11 mouse cellular contexts compared by ENCODE assay signal in the genomic region with DNA sequence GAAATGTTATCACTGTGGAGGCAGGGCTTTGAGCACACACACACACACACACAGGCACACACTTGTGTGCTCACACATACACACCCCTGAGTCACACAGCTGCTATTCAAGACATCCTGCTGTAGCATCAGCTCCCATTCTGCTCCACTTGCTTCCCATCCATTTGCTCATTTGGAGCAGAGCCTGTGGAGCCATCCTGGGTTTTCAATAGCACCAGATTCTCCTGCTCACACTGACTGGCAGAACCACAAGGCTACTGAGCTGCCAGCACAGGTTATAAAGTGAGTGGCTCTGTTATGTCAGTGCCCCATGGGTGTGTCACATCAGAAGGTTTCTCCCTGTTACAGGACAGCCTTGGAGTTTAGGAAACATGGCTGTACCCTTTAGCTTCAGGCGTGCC.
A peak's percentile ranks its signal among the peaks of the same experiment; 100 is the strongest.
DNase-seq lines count a peak whose midpoint lies in the region; ATAC-seq lines count a peak whose summit lies in the region.
"Had no signal": no experiment of that assay in that cellular context is flagged by ENCODE, and none has a peak within 500 bp of the region (broad histone marks: within the 10 kb centered on the region; RNA-seq: fewer than 3 reads in every experiment).

No protein-coding gene starts in this region.

- peak overlapping the region; percentile 66 for H3K27ac ChIP-seq in hindbrain, embryonic 12.5 days
- peak overlapping the region; percentile 45 for H3K27ac ChIP-seq in midbrain, embryonic 14.5 days (replicated peaks; ENCODE audit: low read depth, low read length)

- no peak overlapping the region for H3K9ac ChIP-seq in hindbrain, embryonic 12.5 days
- H3K9ac ChIP-seq in midbrain, embryonic 14.5 days (replicated peaks; ENCODE audit: low read length) = no peak overlapping the region

- H3K4me2 ChIP-seq in hindbrain, embryonic 12.5 days (replicated peaks) = no peak overlapping the region
- no peak overlapping the region for H3K4me2 ChIP-seq in midbrain, embryonic 14.5 days (ENCODE audit: low read length)

- DNase-seq in layer of hippocampus, adult 11-12 months (ENCODE audit: low spot score) = peak; percentile 17
- no peak for DNase-seq in layer of hippocampus, postnatal 25 days (ENCODE audit: extremely low spot score in 1 of 2, low spot score in 1 of 2)
- DNase-seq in cerebellum, adult 9-11 months = peak; percentile 72
- DNase-seq in midbrain, embryonic 14.5 days = no peak
- DNase-seq in kidney, postnatal 14 days = no peak
- DNase-seq in embryo, embryonic 10 days (ENCODE audit: low spot score) = no peak
- no peak for DNase-seq in liver
- DNase-seq: B cell, adult 2 months; heart, postnatal 14 days had no signal

- ATAC-seq in hindbrain, embryonic 12.5 days (ENCODE audit: low FRiP score) = no peak; the same call in 1 of the 2 replicates
- peak; percentile 13; the same call in 1 of the 2 replicates for ATAC-seq in midbrain, embryonic 14.5 days (ENCODE audit: low FRiP score, low TSS enrichment)
- ATAC-seq: Patski had no signal

- H3K4me3 ChIP-seq in hindbrain, embryonic 12.5 days = no peak overlapping the region
- H3K4me3 ChIP-seq in midbrain, embryonic 14.5 days (replicated peaks; ENCODE audit: low read depth, low read length) = no peak overlapping the region

- 77% methylated on average over 1 of the region's 1 CpGs for WGBS in hindbrain, embryonic 12.5 days
- 49% methylated on average over 1 of the region's 1 CpGs for WGBS in midbrain, embryonic 14.5 days

- H3K27me3 ChIP-seq in hindbrain, embryonic 12.5 days = no peaks in the 10 kb centered on the region
- no peaks in the 10 kb centered on the region for H3K27me3 ChIP-seq in midbrain, embryonic 14.5 days (ENCODE audit: control insufficient read depth, insufficient read depth, low read length)
- H3K27me3 ChIP-seq: Patski had no signal

- peaks cover 26% of the 10 kb centered on the region for H3K4me1 ChIP-seq in hindbrain, embryonic 12.5 days
- peaks cover 20% of the 10 kb centered on the region for H3K4me1 ChIP-seq in midbrain, embryonic 14.5 days (ENCODE audit: control insufficient read depth, insufficient read depth, low read length)

- no peaks in the 10 kb centered on the region for H3K9me3 ChIP-seq in hindbrain, embryonic 12.5 days (replicated peaks)
- H3K9me3 ChIP-seq in midbrain, embryonic 14.5 days (ENCODE audit: control insufficient read depth, low read length) = no peaks in the 10 kb centered on the region

- H3K36me3 ChIP-seq in hindbrain, embryonic 12.5 days = no peaks in the 10 kb centered on the region
- no peaks in the 10 kb centered on the region for H3K36me3 ChIP-seq in midbrain, embryonic 14.5 days (ENCODE audit: control insufficient read depth, insufficient read depth, low read length)

Comparison
In these comparisons a context has a peak if more than half of its experiments do, and no peak if none do; other contexts are left out.
1. DNase-seq: peak in layer of hippocampus, adult 11-12 months (single experiment) and cerebellum, adult 9-11 months (single experiment); none in layer of hippocampus, postnatal 25 days (0 of 2), midbrain, embryonic 14.5 days (single experiment), kidney, postnatal 14 days (single experiment), embryo, embryonic 10 days (single experiment) and liver (single experiment).